Mouse (Mus musculus) spleen, postnatal 4 days (tissue): Measurements from ENCODE around the gene Pde10a.
A peak's percentile ranks its signal among the peaks of the same experiment; 100 is the strongest.

Source experiments
- DNase-seq, 2 experiments: peaks; one replicate each; pipeline ENCODE4 v3.0.0; 2022; ENCODE audit warnings: low spot score in 2 of 2

The Pde10a gene

GRCm38 (mm10) chr17:8961644-8962043, 436.5 kb downstream of the Pde10a start:
- DNase-seq: no peak

- no peak for DNase-seq
Observed at GRCm38 (mm10) chr17:8965177-8965576, 440.0 kb downstream of the Pde10a start.

GRCm38 (mm10) chr17:8972152-8972854, 447.1 kb downstream of the Pde10a start:
- no peak for DNase-seq

- DNase-seq: no peak
Observed at GRCm38 (mm10) chr17:8973331-8973730, 448.2 kb downstream of the Pde10a start.

- no peak for DNase-seq
Observed at GRCm38 (mm10) chr17:8974423-8974822, 449.3 kb downstream of the Pde10a start.

- DNase-seq: no peak
Observed at GRCm38 (mm10) chr17:8974823-8975397, 449.7 kb downstream of the Pde10a start.

GRCm38 (mm10) chr17:8976745-8977144, 451.6 kb downstream of the Pde10a start:
- DNase-seq: no peak

- DNase-seq: no peak
Observed at GRCm38 (mm10) chr17:8977271-8977670, 452.1 kb downstream of the Pde10a start.

- no peak for DNase-seq
Observed at GRCm38 (mm10) chr17:8983576-8983975, 458.4 kb downstream of the Pde10a start.

GRCm38 (mm10) chr17:8985714-8986113, 460.5 kb downstream of the Pde10a start:
- no peak for DNase-seq

GRCm38 (mm10) chr17:8986551-8986950, 461.4 kb downstream of the Pde10a start:
- DNase-seq: no peak

- no peak for DNase-seq
Observed at GRCm38 (mm10) chr17:8987369-8987768, 462.2 kb downstream of the Pde10a start.

- peak; percentile 79 to 86 for DNase-seq
Observed at GRCm38 (mm10) chr17:8988119-8988807, 463.1 kb downstream of the Pde10a start, which contains the start of gene 1700010I14Rik. 1700010I14Rik (plus strand) TSS chr17:8988333.

GRCm38 (mm10) chr17:8991160-8991559, 466.0 kb downstream of the Pde10a start:
- peak; percentile 32 to 66 for DNase-seq

GRCm38 (mm10) chr17:8995344-8995743, 470.2 kb downstream of the Pde10a start:
- no peak for DNase-seq

GRCm38 (mm10) chr17:9002438-9002837, 477.3 kb downstream of the Pde10a start:
- no peak for DNase-seq

- no peak for DNase-seq
Observed at GRCm38 (mm10) chr17:9004516-9004915, 479.3 kb downstream of the Pde10a start.

- DNase-seq: no peak
Observed at GRCm38 (mm10) chr17:9023198-9023942, 498.2 kb downstream of the Pde10a start.

GRCm38 (mm10) chr17:9030181-9030580, 505.0 kb downstream of the Pde10a start:
- no peak for DNase-seq

- peak; percentile 56 to 83 for DNase-seq
Observed at GRCm38 (mm10) chr17:9031241-9032141, 506.3 kb downstream of the Pde10a start.
